Mouse (Mus musculus) intestine, postnatal 0 days (tissue): ENCODE measurements around the gene Dnajb4. TPM values are rescaled to one million over a fixed set of nuclear protein-coding genes. Genes with fewer than 3 reads are reported as not detected.

Source experiments
- ATAC-seq: fragments of 200-750 bp; cut with Nextera tagmentation; 2 replicates; pipeline ENCODE4 v1.8.0; 2017; ENCODE audit warnings: mild to moderate bottlenecking, moderate TSS enrichment, moderate library complexity
- H3K27ac ChIP-seq: fragments of 300-500 bp; sonication (generic); 2 replicates; pipeline ENCODE4 v1.5.1; 2014; ENCODE audit warnings: mild to moderate bottlenecking, low read depth, low read length, moderate library complexity
- H3K27me3 ChIP-seq: fragments of 300-500 bp; sonication (generic); replicated peaks from 2 replicates; pipeline ENCODE4 v1.6.1; 2014; ENCODE audit warnings: low read length, mixed read lengths; ENCODE audit not compliant: control insufficient read depth, insufficient read depth
- H3K36me3 ChIP-seq: fragments of 300-500 bp; sonication (generic); 2 replicates; pipeline ENCODE4 v1.6.1; 2014; ENCODE audit warnings: mild to moderate bottlenecking, moderate library complexity; ENCODE audit not compliant: control insufficient read depth, insufficient read depth
- H3K4me1 ChIP-seq: fragments of 300-500 bp; sonication (generic); replicated peaks from 2 replicates; pipeline ENCODE4 v1.6.1; 2014; ENCODE audit warnings: antibody characterized with exemption, low read length, mixed read lengths; ENCODE audit not compliant: control insufficient read depth, insufficient read depth
- H3K4me2 ChIP-seq: fragments of 300-500 bp; sonication (generic); replicated peaks from 2 replicates; pipeline ENCODE4 v1.6.1; 2014; ENCODE audit warnings: low read depth, mild to moderate bottlenecking, moderate library complexity
- H3K4me3 ChIP-seq: fragments of 300-500 bp; sonication (generic); 2 replicates; pipeline ENCODE4 v1.5.1; 2014; ENCODE audit warnings: low read depth, low read length
- H3K9ac ChIP-seq: fragments of 300-500 bp; sonication (generic); 2 replicates; pipeline ENCODE4 v1.6.1; 2014; ENCODE audit warnings: mild to moderate bottlenecking, low read depth, low read length
- H3K9me3 ChIP-seq: fragments of 300-500 bp; sonication (generic); 2 replicates; pipeline ENCODE4 v1.6.1; 2016; ENCODE audit warnings: mixed run types; ENCODE audit not compliant: control insufficient read depth
- CTCF ChIP-seq: sonication (generic); IDR thresholded peaks from 2 replicates; pipeline ENCODE4 v1.5.1; 2016; ENCODE audit warnings: low read depth, mild to moderate bottlenecking, control low read depth, antibody characterized with exemption, moderate library complexity
- WGBS: fragments of 180-500 bp; shearing (Covaris S2); extraction: QIAGEN DNeasy Blood & Tissue Kit; methylation state at CpG from one replicate; pipeline ENCODE4 v1.1.7; 2014; 5-methylcytosine and 5-hydroxymethylcytosine counted together
- polyA plus RNA-seq: library from polyadenylated mRNA; unstranded; fragments of >200 nt; fragmentation: Nextera tagmentation; extraction: Ambion mirVana; gene quantifications from 2 replicates; pipeline ENCODE4 v1.2.1, GENCODE M21; 2015

Dnajb4 gene
- polyA plus RNA-seq, 1 experiment from 2014 or later, result 17.9 TPM

- Histone ChIP-seq H3K36me3 (no peaks in the 10 kb centered on the region), H3K4me3 (peak overlapping the region; percentile 76), H3K4me2 (peak overlapping the region; percentile 79), H3K4me1 (no peaks in the 10 kb centered on the region; the same call in 1 of the 2 replicates), H3K27me3 (no peaks in the 10 kb centered on the region), H3K9ac (peak overlapping the region; percentile 72), H3K27ac (peak overlapping the region; percentile 93), H3K9me3 (no peaks in the 10 kb centered on the region)
- no peak for TF ChIP-seq CTCF
- peak; percentile 94 for ATAC-seq
- 3% methylated on average over 51 of the region's 53 CpGs for WGBS
Observed at GRCm38 (mm10) chr3:152165351-152166098, 44.6 kb downstream of the Dnajb4 start.

DNA sequence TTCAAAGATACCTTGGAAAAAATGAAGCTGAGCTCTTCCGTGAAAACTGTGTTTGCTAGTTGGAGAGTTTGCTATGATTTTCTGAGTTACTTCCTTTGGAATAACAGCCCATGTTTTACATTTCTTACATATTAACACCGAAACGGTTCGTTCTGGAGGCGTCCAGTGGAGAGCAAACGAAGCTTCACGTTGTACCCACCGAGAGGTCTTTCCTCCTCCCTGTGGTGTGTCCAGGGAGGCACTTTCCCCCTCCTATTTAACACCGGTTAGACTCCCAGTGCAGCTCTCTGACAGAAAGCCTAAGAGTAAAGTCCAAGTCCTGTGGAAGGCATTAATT lies 45.1 kb downstream of the Dnajb4 start:
- no peaks in the 10 kb centered on the region for H3K27me3 ChIP-seq

GRCm38 (mm10) chr3:152163320-152163719 lies 46.8 kb downstream of the Dnajb4 start:
- 35% methylated on average over 8 of the region's 8 CpGs for WGBS
- peak overlapping the region; percentile 79 for H3K4me2 ChIP-seq
- H3K9ac ChIP-seq, result no peak overlapping the region
- ATAC-seq, result no peak
- H3K36me3 ChIP-seq, result no peaks in the 10 kb centered on the region
- no peaks in the 10 kb centered on the region for H3K27me3 ChIP-seq
- H3K4me3 ChIP-seq, result no peak overlapping the region
- H3K4me1 ChIP-seq, result no peaks in the 10 kb centered on the region
- H3K27ac ChIP-seq, result no peak overlapping the region
- no peak for TF ChIP-seq CTCF
- H3K9me3 ChIP-seq, result no peaks in the 10 kb centered on the region

More for the DNA sequence above, 45.1 kb downstream of the Dnajb4 start:
- Histone ChIP-seq H3K27ac (peak overlapping the region; percentile 93), H3K4me1 (no peaks in the 10 kb centered on the region), H3K36me3 (no peaks in the 10 kb centered on the region), H3K9ac (peak overlapping the region; percentile 72), H3K4me3 (peak overlapping the region; percentile 76), H3K9me3 (no peaks in the 10 kb centered on the region), H3K4me2 (peak overlapping the region; percentile 79)
- no peak for ATAC-seq
- WGBS, result 19% methylated on average over 9 of the region's 9 CpGs
- no peak for TF ChIP-seq CTCF

- H3K4me2 ChIP-seq, result no peak overlapping the region
- H3K36me3 ChIP-seq, result no peaks in the 10 kb centered on the region
- H3K4me3 ChIP-seq, result no peak overlapping the region
- no peaks in the 10 kb centered on the region for H3K9me3 ChIP-seq
- no peaks in the 10 kb centered on the region for H3K4me1 ChIP-seq
- WGBS, result 36% methylated on average over 4 of the region's 4 CpGs
- H3K9ac ChIP-seq, result no peak overlapping the region
- no peak for TF ChIP-seq CTCF
- H3K27ac ChIP-seq, result 0 out of 2 replicates have a peak overlapping the region, but pooled peaks have one; percentile 30
- ATAC-seq, result peak; percentile 67
- H3K27me3 ChIP-seq, result no peaks in the 10 kb centered on the region
Observed at GRCm38 (mm10) chr3:152160607-152161006, 49.5 kb downstream of the Dnajb4 start.

- H3K4me3 ChIP-seq, result no peak overlapping the region
- ATAC-seq, result no peak
- H3K9me3 ChIP-seq, result no peaks in the 10 kb centered on the region
- no peaks in the 10 kb centered on the region for H3K4me1 ChIP-seq
- no peak overlapping the region for H3K9ac ChIP-seq
- no peak overlapping the region for H3K4me2 ChIP-seq
- H3K27ac ChIP-seq, result no peak overlapping the region
- no peak for TF ChIP-seq CTCF
- no peaks in the 10 kb centered on the region for H3K27me3 ChIP-seq
- no peaks in the 10 kb centered on the region for H3K36me3 ChIP-seq
Observed at GRCm38 (mm10) chr3:152159321-152159720, 50.8 kb downstream of the Dnajb4 start.

GRCm38 (mm10) chr3:152158344-152159291 lies 51.5 kb downstream of the Dnajb4 start:
- no peaks in the 10 kb centered on the region for H3K4me1 ChIP-seq
- no peak overlapping the region for H3K4me3 ChIP-seq
- no peaks in the 10 kb centered on the region for H3K9me3 ChIP-seq
- H3K36me3 ChIP-seq, result no peaks in the 10 kb centered on the region
- no peaks in the 10 kb centered on the region for H3K27me3 ChIP-seq
- H3K9ac ChIP-seq, result no peak overlapping the region
- H3K27ac ChIP-seq, result no peak overlapping the region
- H3K4me2 ChIP-seq, result no peak overlapping the region
- 73% methylated on average over 10 of the region's 10 CpGs for WGBS
- ATAC-seq, result 0 out of 2 replicates have a peak, but pooled peaks have one; percentile 7
- TF ChIP-seq CTCF, result no peak
